Mouse (Mus musculus): ENCODE measurements around the gene Pgap3.
"Not testable (repeated sequence)": the region's sequence is repeated elsewhere in the genome, so short reads cannot be mapped to it uniquely, and the experiment has no call there.

Gene Pgap3

GRCm38 (mm10) chr11:98412273-98412796 lies 12.0 kb upstream of the Pgap3 start, which contains the start of gene Erbb2:
Gene Erbb2 (plus strand): TSS chr11:98412470.
- peak; percentile 93 for DNase-seq

GRCm38 (mm10) chr11:98409341-98409822 lies 9.1 kb upstream of the Pgap3 start:
- DNase-seq, result peak; percentile 82

- peak; percentile 92 for DNase-seq
Observed at GRCm38 (mm10) chr11:98408872-98409271, 8.6 kb upstream of the Pgap3 start.

- peak; percentile 66 for DNase-seq
Observed at GRCm38 (mm10) chr11:98406621-98407020, 6.3 kb upstream of the Pgap3 start.

GRCm38 (mm10) chr11:98400816-98401215 lies 526 bp upstream of the Pgap3 start:
- peak; percentile 80 for DNase-seq

- no peak for DNase-seq
Observed at GRCm38 (mm10) chr11:98397946-98398345, 2.3 kb downstream of the Pgap3 start.

GRCm38 (mm10) chr11:98395041-98395440 lies 5.2 kb downstream of the Pgap3 start:
- DNase-seq, result peak; percentile 84

GRCm38 (mm10) chr11:98394301-98394700 lies 6.0 kb downstream of the Pgap3 start:
- DNase-seq, result peak; percentile 51

GRCm38 (mm10) chr11:98393317-98393716 lies 7.0 kb downstream of the Pgap3 start:
- peak; percentile 53 for DNase-seq

GRCm38 (mm10) chr11:98392645-98393044 lies 7.6 kb downstream of the Pgap3 start:
- DNase-seq, result no peak

- DNase-seq, result no peak
Observed at GRCm38 (mm10) chr11:98392034-98392433, 8.3 kb downstream of the Pgap3 start.

GRCm38 (mm10) chr11:98390141-98390540 lies 10.1 kb downstream of the Pgap3 start:
- DNase-seq, result no peak

GRCm38 (mm10) chr11:98389221-98389780 lies 11.0 kb downstream of the Pgap3 start:
- peak; percentile 75 for DNase-seq

- no peak for DNase-seq
Observed at GRCm38 (mm10) chr11:98388282-98388681, 12.0 kb downstream of the Pgap3 start.

GRCm38 (mm10) chr11:98387056-98387577 lies 13.2 kb downstream of the Pgap3 start:
- DNase-seq, result no peak

GRCm38 (mm10) chr11:98386596-98386995 lies 13.7 kb downstream of the Pgap3 start:
- DNase-seq, result no peak

GRCm38 (mm10) chr11:98385638-98386585 lies 14.4 kb downstream of the Pgap3 start, which contains the start of gene Pnmt:
Gene Pnmt (plus strand): TSS chr11:98386450.
- no peak for DNase-seq

- no peak for DNase-seq
Observed at GRCm38 (mm10) chr11:98384721-98385637, 15.3 kb downstream of the Pgap3 start.

GRCm38 (mm10) chr11:98384216-98384615 lies 16.1 kb downstream of the Pgap3 start:
- no peak for DNase-seq

GRCm38 (mm10) chr11:98383261-98384030 lies 16.8 kb downstream of the Pgap3 start, which contains the start of gene Tcap:
Gene Tcap (plus strand): TSS chr11:98383811.
- DNase-seq, result no peak

- DNase-seq, result not testable (repeated sequence)
Observed at GRCm38 (mm10) chr11:98382405-98382804, 17.9 kb downstream of the Pgap3 start.

Data from kidney, postnatal 14 days (tissue).